Mouse (Mus musculus) midbrain, embryonic 13.5 days (tissue): Measurements from ENCODE around the gene Dcakd. TPM values are rescaled to one million over a fixed set of nuclear protein-coding genes. Genes with fewer than 3 reads are reported as not detected.

ENCODE experiments used
- ATAC-seq: fragments of 200-750 bp; cut with Nextera tagmentation; 2 replicates; pipeline ENCODE4 v1.8.0; 2017; ENCODE audit warnings: mild to moderate bottlenecking, moderate TSS enrichment, moderate library complexity
- H3K27ac ChIP-seq: fragments of 300-500 bp; sonication (generic); 2 replicates; pipeline ENCODE4 v1.5.1; 2015; ENCODE audit warnings: inconsistent platforms, mild to moderate bottlenecking, moderate library complexity
- H3K27me3 ChIP-seq: fragments of 300-500 bp; sonication (generic); 2 replicates; pipeline ENCODE4 v1.6.1; 2015; ENCODE audit warnings: mild to moderate bottlenecking, inconsistent platforms
- H3K36me3 ChIP-seq: fragments of 300-500 bp; sonication (generic); 2 replicates; pipeline ENCODE4 v1.6.1; 2015; ENCODE audit warnings: mild to moderate bottlenecking, inconsistent platforms
- H3K4me1 ChIP-seq: fragments of 300-500 bp; sonication (generic); replicated peaks from 2 replicates; pipeline ENCODE4 v1.6.1; 2015; ENCODE audit warnings: inconsistent platforms
- H3K4me2 ChIP-seq: fragments of 300-500 bp; sonication (generic); replicated peaks from 2 replicates; pipeline ENCODE4 v1.6.1; 2015; ENCODE audit warnings: moderate library complexity, mild to moderate bottlenecking, inconsistent platforms
- H3K4me3 ChIP-seq: fragments of 300-500 bp; sonication (generic); replicated peaks from 2 replicates; pipeline ENCODE4 v1.5.1; 2015; ENCODE audit warnings: mild to moderate bottlenecking, inconsistent platforms
- H3K9ac ChIP-seq: fragments of 300-500 bp; sonication (generic); replicated peaks from 2 replicates; pipeline ENCODE4 v1.6.1; 2015; ENCODE audit warnings: mild to moderate bottlenecking, inconsistent platforms
- H3K9me3 ChIP-seq: fragments of 300-500 bp; sonication (generic); 2 replicates; pipeline ENCODE4 v1.6.1; 2016; ENCODE audit warnings: mild to moderate bottlenecking, inconsistent platforms
- WGBS: fragments of 180-500 bp; shearing (Covaris S2); methylation state at CpG from one replicate; pipeline ENCODE4 v1.1.7; 2015; 5-methylcytosine and 5-hydroxymethylcytosine counted together
- microRNA-seq: library from miRNA; unstranded; fragments of <30 nt; microRNA quantifications from one replicate; pipeline ENCODE4, GENCODE M21; 2016
- polyA plus RNA-seq: library from polyadenylated mRNA; unstranded; fragments of >200 nt; fragmentation: Nextera tagmentation; extraction: Ambion mirVana; gene quantifications from 2 replicates; pipeline ENCODE4 v1.2.1, GENCODE M21; 2015

The Dcakd gene
- polyA plus RNA-seq, 1 experiment from 2014 or later = 178 TPM

DNA sequence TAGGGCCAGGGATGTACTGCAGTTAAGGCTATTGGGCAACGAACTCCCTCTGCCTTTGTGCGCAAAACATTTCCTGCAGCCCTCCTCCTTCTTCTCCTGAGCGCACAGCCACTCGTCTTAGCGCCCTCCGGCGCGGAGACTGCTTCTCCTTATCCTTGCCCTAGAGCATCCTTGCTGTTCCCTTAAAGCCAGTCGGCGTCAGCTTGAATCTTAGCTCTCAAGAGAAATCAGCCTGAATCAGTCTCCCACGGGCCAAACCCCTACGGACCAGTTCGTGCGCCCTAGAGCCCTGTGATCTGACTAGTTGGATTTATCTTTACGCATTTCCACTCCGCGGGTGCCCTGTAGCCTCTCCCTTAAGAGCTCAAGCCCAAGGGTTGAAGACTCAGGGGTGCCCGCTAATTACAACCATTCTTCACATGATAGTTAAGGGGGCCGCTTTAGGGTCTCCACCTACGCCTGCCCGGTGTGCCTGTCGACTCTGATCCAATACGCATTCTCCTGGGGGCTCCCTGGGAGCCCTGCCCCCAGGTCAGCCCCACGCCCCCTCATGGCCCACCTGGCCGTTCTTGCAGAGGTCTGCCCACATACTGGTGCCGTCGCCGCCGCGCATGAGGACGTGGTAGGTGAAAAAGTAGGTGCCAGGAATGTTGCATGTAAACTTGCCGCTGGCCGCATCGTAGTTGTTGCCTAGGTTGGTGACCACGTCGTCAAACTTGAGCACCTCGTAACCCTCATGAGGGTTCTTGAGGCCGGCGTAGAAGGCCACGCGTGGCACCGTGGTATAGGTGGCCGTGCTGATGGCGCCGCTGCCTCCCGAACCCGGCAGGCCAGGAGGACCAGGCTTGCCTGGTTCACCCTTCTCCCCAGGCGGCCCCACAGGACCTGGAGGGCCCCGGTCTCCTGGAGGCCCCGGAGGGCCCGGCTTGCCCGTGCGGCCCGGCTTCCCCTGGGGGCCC is 82.5 kb downstream of the Dcakd start:
- no peaks in the 10 kb centered on the region for H3K9me3 ChIP-seq
- H3K4me3 ChIP-seq = peak overlapping the region; percentile 43
- peaks cover 94% of the 10 kb centered on the region for H3K27me3 ChIP-seq
- peak overlapping the region; percentile 63 for H3K9ac ChIP-seq
- WGBS = under 1% methylated on average over 54 of the region's 54 CpGs
- ATAC-seq = peak; percentile 9; the same call in 1 of the 2 replicates
- no peak overlapping the region for H3K27ac ChIP-seq
- H3K4me2 ChIP-seq = peak overlapping the region; percentile 63
- H3K4me1 ChIP-seq = peaks cover 42% of the 10 kb centered on the region
- H3K36me3 ChIP-seq = no peaks in the 10 kb centered on the region

Small RNAs within 50 kb of the gene (microRNA-seq; reads per million reads assigned to microRNA genes)
- gene Mir6931 = not detected

Other genes starting within 250 kb of the Dcakd start
- gene Gjc1, start 208.6 kb downstream of the Dcakd start, polyA plus RNA-seq = 49.6 and 53.3 TPM in 2 replicates
- gene Higd1b, start 192.5 kb downstream of the Dcakd start, polyA plus RNA-seq = 2.8 and 3.0 TPM in 2 replicates
- 176 TPM in 2 replicates for gene Eftud2, start 147.3 kb downstream of the Dcakd start, polyA plus RNA-seq
- gene Ccdc103, start 147.1 kb downstream of the Dcakd start, polyA plus RNA-seq = 1.8 and 2.3 TPM in 2 replicates
- not detected in 2 replicates for gene Fam187a, start 143.2 kb downstream of the Dcakd start, polyA plus RNA-seq
- not detected in 2 replicates for gene Gfap, start 127.4 kb downstream of the Dcakd start, polyA plus RNA-seq
- gene Kif18b, start 103.2 kb downstream of the Dcakd start, polyA plus RNA-seq = 4.3 and 4.9 TPM in 2 replicates
- gene C1ql1, start 81.6 kb downstream of the Dcakd start, polyA plus RNA-seq = 5.7 and 8.2 TPM in 2 replicates
- gene Nmt1, start 143 bp downstream of the Dcakd start, polyA plus RNA-seq = 45.2 and 49.9 TPM in 2 replicates
- 0.99 and 1.1 TPM in 2 replicates for gene Plcd3, start 73.3 kb upstream of the Dcakd start, polyA plus RNA-seq
- gene Acbd4, start 73.3 kb upstream of the Dcakd start, polyA plus RNA-seq = 6.5 and 7.8 TPM in 2 replicates
- 3.5 and 3.9 TPM in 2 replicates for gene Hexim1, start 87.9 kb upstream of the Dcakd start, polyA plus RNA-seq
- 18.8 and 20.0 TPM in 2 replicates for gene Hexim2, start 104.1 kb upstream of the Dcakd start, polyA plus RNA-seq
- gene Fmnl1, start 142.8 kb upstream of the Dcakd start, polyA plus RNA-seq = 1.7 and 3.7 TPM in 2 replicates
- gene 1700023F06Rik, start 180.2 kb upstream of the Dcakd start, polyA plus RNA-seq = 0.70 and 0.71 TPM in 2 replicates
- gene Spata32, start 190.1 kb upstream of the Dcakd start, polyA plus RNA-seq = 0.43 and 0.48 TPM in 2 replicates
- gene Map3k14, start 239.1 kb upstream of the Dcakd start, polyA plus RNA-seq = 3.6 and 5.0 TPM in 2 replicates